Mouse (Mus musculus): ENCODE measurements around the gene Sh3bgrl3.

Gene Sh3bgrl3

GRCm38 (mm10) chr4:134127793-134128192 is 796 bp downstream of the Sh3bgrl3 start:
- DNase-seq: no peak

- DNase-seq: no peak
These were observed 1.5 kb downstream of the Sh3bgrl3 start for GRCm38 (mm10) chr4:134127121-134127455.

GRCm38 (mm10) chr4:134126300-134127120 is 2.1 kb downstream of the Sh3bgrl3 start:
- no peak for DNase-seq

GRCm38 (mm10) chr4:134125383-134126060 is 3.1 kb downstream of the Sh3bgrl3 start:
- DNase-seq: no peak

- DNase-seq: peak; percentile 55 to 69
These were observed 4.7 kb downstream of the Sh3bgrl3 start for GRCm38 (mm10) chr4:134123680-134124551.

GRCm38 (mm10) chr4:134123147-134123546 is 5.4 kb downstream of the Sh3bgrl3 start:
- DNase-seq: no peak

- DNase-seq: no peak
These were observed 6.3 kb downstream of the Sh3bgrl3 start for GRCm38 (mm10) chr4:134122281-134122680.

- DNase-seq: peak; percentile 54 to 64
These were observed 7.0 kb downstream of the Sh3bgrl3 start for GRCm38 (mm10) chr4:134121571-134121970.

- DNase-seq: no peak
These were observed 7.7 kb downstream of the Sh3bgrl3 start for GRCm38 (mm10) chr4:134120916-134121315.

GRCm38 (mm10) chr4:134120192-134120805 is 8.3 kb downstream of the Sh3bgrl3 start:
- peak in 1 of 2 experiments; percentile 44 for DNase-seq

- DNase-seq: peak in 1 of 2 experiments; percentile 58
These were observed 8.9 kb downstream of the Sh3bgrl3 start for GRCm38 (mm10) chr4:134119644-134120043.

- no peak for DNase-seq
These were observed 9.5 kb downstream of the Sh3bgrl3 start for GRCm38 (mm10) chr4:134119042-134119441.

- DNase-seq: peak; percentile 42 to 48
These were observed 10.3 kb downstream of the Sh3bgrl3 start for GRCm38 (mm10) chr4:134118126-134118800.

GRCm38 (mm10) chr4:134117012-134117411 is 11.6 kb downstream of the Sh3bgrl3 start:
- peak; percentile 62 to 70 for DNase-seq

- DNase-seq: no peak
These were observed 12.1 kb downstream of the Sh3bgrl3 start for GRCm38 (mm10) chr4:134116501-134116900.

- DNase-seq: no peak
These were observed 13.1 kb downstream of the Sh3bgrl3 start for GRCm38 (mm10) chr4:134115215-134116144.

- no peak for DNase-seq
These were observed 14.6 kb downstream of the Sh3bgrl3 start for GRCm38 (mm10) chr4:134114038-134114437.

GRCm38 (mm10) chr4:134113356-134113994 is 15.1 kb downstream of the Sh3bgrl3 start:
- no peak for DNase-seq

- DNase-seq: no peak
These were observed 16.2 kb downstream of the Sh3bgrl3 start for GRCm38 (mm10) chr4:134112403-134112802.

GRCm38 (mm10) chr4:134110653-134111052 is 17.9 kb downstream of the Sh3bgrl3 start:
- DNase-seq: no peak
